Mouse (Mus musculus) kidney, postnatal 14 days (tissue): ENCODE results near the gene Sipa1l2.

Experiments used
- DNase-seq: peaks from one replicate; pipeline ENCODE4 v3.0.0; 2022; ENCODE audit warnings: mixed read lengths

Sipa1l2 gene

GRCm38 (mm10) chr8:125569533-125570365 lies at the start of gene Sipa1l2:
Gene Sipa1l2 (minus strand): TSS chr8:125569808.
- DNase-seq = peak; percentile 99

- DNase-seq = no peak
Measured at GRCm38 (mm10) chr8:125618543-125619335, 49.1 kb upstream of the Sipa1l2 start.

- DNase-seq = no peak
Measured at GRCm38 (mm10) chr8:125616935-125617334, 47.3 kb upstream of the Sipa1l2 start.

GRCm38 (mm10) chr8:125616039-125616438 lies 46.4 kb upstream of the Sipa1l2 start:
- no peak for DNase-seq

- DNase-seq = no peak
Measured at GRCm38 (mm10) chr8:125613552-125613951, 43.9 kb upstream of the Sipa1l2 start.

- DNase-seq = no peak
Measured at GRCm38 (mm10) chr8:125611799-125612560, 42.4 kb upstream of the Sipa1l2 start.

- DNase-seq = no peak
Measured at GRCm38 (mm10) chr8:125611024-125611798, 41.6 kb upstream of the Sipa1l2 start.

GRCm38 (mm10) chr8:125609737-125610136 lies 40.1 kb upstream of the Sipa1l2 start:
- no peak for DNase-seq

- DNase-seq = no peak
Measured at GRCm38 (mm10) chr8:125607714-125608223, 38.2 kb upstream of the Sipa1l2 start.

- DNase-seq = no peak
Measured at GRCm38 (mm10) chr8:125606937-125607336, 37.3 kb upstream of the Sipa1l2 start.

- DNase-seq = no peak
Measured at GRCm38 (mm10) chr8:125604817-125605512, 35.4 kb upstream of the Sipa1l2 start.

- no peak for DNase-seq
Measured at GRCm38 (mm10) chr8:125604213-125604816, 34.7 kb upstream of the Sipa1l2 start.

- no peak for DNase-seq
Measured at GRCm38 (mm10) chr8:125603312-125603840, 33.8 kb upstream of the Sipa1l2 start.

GRCm38 (mm10) chr8:125600033-125600686 lies 30.6 kb upstream of the Sipa1l2 start:
- no peak for DNase-seq

GRCm38 (mm10) chr8:125595571-125596508 lies 26.2 kb upstream of the Sipa1l2 start:
- peak; percentile 42 for DNase-seq

GRCm38 (mm10) chr8:125590363-125590762 lies 20.8 kb upstream of the Sipa1l2 start:
- DNase-seq = peak; percentile 30

- no peak for DNase-seq
Measured at GRCm38 (mm10) chr8:125586587-125586986, 17.0 kb upstream of the Sipa1l2 start.

GRCm38 (mm10) chr8:125584276-125584675 lies 14.7 kb upstream of the Sipa1l2 start:
- no peak for DNase-seq

GRCm38 (mm10) chr8:125580426-125580825 lies 10.8 kb upstream of the Sipa1l2 start:
- DNase-seq = no peak
